Mouse (Mus musculus) gastrocnemius, postnatal 25 days (tissue): ENCODE measurements around the gene Olfr611. TPM values are rescaled to one million over a fixed set of nuclear protein-coding genes. Genes with fewer than 3 reads are reported as not detected.
"Not testable (repeated sequence)": the region's sequence is repeated elsewhere in the genome, so short reads cannot be mapped to it uniquely, and the experiment has no call there.

Source experiments
- DNase-seq: peaks from one replicate; pipeline ENCODE4 v3.0.0; 2022
- long read RNA-seq, 2 experiments: library from polyadenylated mRNA; stranded (forward); transcript quantifications; one replicate each; pipeline ENCODE4 v2.0.0; 2021
- total RNA-seq, 2 experiments: library from RNA; stranded (reverse); gene quantifications; 1 replicate in 1 of 2; 2 replicates in 1 of 2; pipeline ENCODE4 v1.2.3; 2021

Gene Olfr611
- total RNA-seq = not detected
- long read RNA-seq, experiment 1 = 0 reads
- long read RNA-seq, experiment 2 = 0 reads

DNA sequence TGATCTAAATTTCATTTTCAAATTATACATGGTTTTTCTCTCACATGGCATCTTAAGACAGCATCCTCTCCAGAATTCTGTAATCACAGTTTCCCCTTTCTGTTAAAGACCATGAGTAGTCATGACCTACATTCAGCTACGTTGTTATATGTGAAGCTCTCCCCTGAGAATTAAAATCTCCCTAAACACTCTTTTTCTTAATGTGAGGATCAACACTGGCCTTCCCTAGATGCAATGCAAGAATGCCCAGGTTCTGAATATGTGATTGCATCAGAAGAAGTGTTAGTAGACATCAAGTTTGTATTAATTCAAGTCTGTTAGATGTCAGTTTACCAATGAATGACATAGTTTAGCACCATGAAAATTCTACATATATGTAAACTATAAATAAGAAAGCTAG is at the start of gene Olfr611:
Gene Olfr611 (minus strand): TSS at position 101 of the 400 bp plus-strand sequence.
- DNase-seq = not testable (repeated sequence)

DNA sequence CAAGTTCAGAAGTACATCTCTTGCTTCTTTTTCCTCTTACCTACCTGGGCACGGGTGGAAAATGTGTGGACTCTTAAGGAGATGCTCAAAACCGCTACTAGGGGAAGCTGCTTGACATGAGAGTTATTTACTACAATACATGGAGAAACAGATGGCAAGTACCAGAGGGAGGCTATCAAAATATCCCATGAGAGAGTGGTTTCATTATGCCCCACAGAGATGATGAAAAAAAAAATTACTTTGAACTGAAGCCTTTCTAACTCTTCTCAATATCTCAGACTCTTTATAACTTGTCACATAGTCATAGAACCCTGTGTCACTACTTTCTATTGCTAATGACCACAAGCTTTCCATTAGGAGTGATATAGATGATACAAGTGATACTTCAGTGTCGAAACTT is 48.4 kb upstream of the Olfr611 start, which contains the start of gene Olfr616:
Gene Olfr616 (minus strand): TSS at position 101 of the 400 bp plus-strand sequence.
- DNase-seq = no peak

DNA sequence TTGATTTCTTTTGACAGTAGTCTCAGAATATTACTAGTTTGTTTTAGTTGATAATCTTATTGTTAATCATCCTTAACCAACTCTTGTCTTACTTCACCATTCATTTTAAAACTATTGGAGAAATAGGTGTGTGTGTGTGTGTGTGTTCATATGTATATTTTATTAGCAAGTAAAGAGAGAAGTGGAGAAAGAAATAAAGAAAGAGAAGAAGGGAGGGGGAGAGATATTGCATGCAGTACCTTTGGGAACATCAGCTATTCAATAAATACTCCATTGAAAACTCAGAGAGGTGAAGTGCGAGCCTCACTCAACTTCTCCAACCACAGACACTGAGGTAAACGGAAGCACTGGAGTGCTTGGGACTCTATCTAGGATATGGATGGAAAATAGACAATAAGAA is 35.1 kb upstream of the Olfr611 start, which contains the start of gene Olfr615:
Gene Olfr615 (plus strand): TSS at position 301 of the 400 bp plus-strand sequence.
- DNase-seq = no peak

DNA sequence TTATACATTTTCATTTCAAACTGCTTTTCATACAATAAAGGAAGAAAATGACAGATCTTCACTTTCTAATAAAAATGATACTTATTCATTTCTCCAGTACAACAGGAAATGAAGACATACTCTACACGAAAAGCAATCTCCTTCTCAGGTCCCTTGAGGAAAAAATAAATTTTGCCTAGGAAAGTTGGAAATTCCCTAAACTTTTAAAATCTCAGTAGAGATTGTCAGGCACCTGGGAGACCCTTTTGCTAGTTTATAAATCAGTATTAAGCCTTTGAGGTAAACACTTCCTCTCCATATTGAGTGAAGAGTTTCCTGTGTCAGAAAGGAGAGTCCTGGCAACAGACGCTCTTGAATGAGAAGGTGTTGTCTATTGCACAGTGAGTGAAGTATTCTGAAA is 27.1 kb upstream of the Olfr611 start, which contains the start of gene Olfr613:
Gene Olfr613 (plus strand): TSS at position 301 of the 400 bp plus-strand sequence.
- no peak for DNase-seq

DNA sequence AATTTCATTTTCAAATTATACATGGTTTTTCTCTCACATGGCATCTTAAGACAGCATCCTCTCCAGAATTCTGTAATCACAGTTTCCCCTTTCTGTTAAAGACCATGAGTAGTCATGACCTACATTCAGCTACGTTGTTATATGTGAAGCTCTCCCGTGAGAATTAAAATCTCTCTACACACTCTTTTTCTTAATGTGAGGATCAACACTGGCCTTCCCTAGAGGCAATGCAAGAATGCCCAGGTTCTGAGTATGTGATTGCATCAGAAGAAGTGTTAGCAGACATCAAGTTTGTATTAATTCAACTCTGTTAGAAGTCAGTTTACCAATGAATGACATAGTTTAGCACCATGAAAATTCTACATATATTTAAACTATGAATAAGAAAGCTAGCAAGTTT is 22.0 kb upstream of the Olfr611 start, which contains the start of gene Olfr612:
Gene Olfr612 (minus strand): TSS at position 101 of the 400 bp plus-strand sequence.
- not testable (repeated sequence) for DNase-seq

DNA sequence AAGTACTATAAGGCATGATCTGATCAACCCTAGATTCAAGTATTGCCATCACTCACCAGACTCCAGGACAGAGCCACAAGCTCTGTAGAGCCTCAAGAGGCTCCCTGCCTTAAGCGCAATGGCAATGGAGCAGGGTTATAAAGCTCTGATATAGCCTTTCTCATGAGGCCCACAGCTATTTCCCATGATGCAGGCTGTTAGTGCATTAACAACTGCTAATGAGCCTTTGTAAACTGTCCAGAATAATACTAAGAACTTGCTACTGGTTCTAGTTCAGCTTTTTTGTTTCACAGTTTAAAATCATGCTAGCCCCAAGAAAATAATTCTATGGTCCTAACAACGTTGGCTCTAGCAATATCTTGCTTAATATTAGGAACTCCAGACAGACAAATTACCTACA is 8.6 kb downstream of the Olfr611 start, which contains the start of gene Olfr610:
Gene Olfr610 (minus strand): TSS at position 101 of the 400 bp plus-strand sequence.
- DNase-seq = no peak

DNA sequence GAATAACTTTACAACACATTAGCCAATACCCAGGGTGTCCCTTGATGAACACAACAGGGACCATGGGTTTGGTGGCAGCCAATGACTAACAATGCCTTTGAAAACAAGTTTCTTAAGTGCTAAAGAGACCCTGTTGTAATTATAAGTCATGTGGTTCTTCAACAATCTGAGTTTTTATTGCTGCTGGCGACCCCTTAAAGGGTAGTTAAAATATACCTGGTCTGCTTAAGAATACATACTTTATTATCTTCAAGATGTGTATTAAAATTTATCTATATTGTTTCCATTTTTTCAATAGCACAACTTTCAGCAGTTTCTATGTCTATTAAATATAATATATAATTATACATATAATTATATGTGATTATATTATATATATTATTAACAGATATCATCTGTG is 22.7 kb downstream of the Olfr611 start, which contains the start of gene Olfr609:
Gene Olfr609 (minus strand): TSS at position 101 of the 400 bp plus-strand sequence.
- DNase-seq = no peak

DNA sequence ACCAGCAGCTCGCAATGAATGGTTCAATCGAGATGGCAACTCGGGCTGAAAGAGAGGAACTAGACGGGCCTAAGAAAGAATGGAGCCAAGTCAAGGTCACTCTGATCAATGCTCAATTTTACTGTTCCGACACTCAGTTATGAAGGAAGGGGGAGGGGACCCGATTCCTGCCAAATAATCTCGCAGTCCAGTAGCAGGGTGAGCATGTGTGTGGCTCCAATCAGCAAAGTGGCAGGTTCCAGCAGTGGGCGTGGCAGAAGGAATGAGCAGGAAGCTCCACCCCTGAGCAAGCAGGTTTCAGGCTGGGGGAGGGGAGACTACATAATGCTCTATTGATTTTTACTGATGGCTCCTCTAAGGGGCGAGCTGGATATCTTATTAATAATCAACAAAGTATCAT is 43.5 kb downstream of the Olfr611 start:
- DNase-seq = not testable (repeated sequence)

DNA sequence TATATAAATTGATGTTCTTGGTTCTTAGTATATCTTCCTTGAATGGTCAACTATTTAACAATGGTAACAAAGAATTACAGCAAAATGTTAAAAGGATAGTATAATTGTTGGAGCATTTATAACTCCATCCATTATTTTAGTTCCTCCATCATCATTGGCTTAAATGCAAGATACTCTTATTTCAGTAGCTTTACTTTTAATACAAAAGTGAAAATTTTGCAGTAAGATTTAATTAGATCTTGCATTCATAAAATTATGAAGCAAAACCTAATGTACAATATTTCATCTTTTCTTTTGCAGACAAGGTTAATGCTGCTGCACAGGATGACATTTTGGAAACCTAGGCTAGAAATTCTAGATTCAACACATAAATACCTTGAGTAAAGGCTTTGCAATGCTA is 51.1 kb downstream of the Olfr611 start, which contains the start of gene Olfr608:
Gene Olfr608 (plus strand): TSS at position 301 of the 400 bp plus-strand sequence.
- DNase-seq = no peak

Other genes with a start within 250 kb of the Olfr611 start
- gene Olfr596, start 215.2 kb downstream of the Olfr611 start, total RNA-seq = not detected
- gene Olfr597, start 204.5 kb downstream of the Olfr611 start, total RNA-seq = not detected
- not detected for gene Olfr598, start 197.3 kb downstream of the Olfr611 start, total RNA-seq
- gene Olfr599, start 184.9 kb downstream of the Olfr611 start, total RNA-seq = not detected
- gene Olfr600, start 171.2 kb downstream of the Olfr611 start, total RNA-seq = not detected
- not detected for gene Olfr601, start 158.2 kb downstream of the Olfr611 start, total RNA-seq
- not detected for gene Olfr603, start 134.7 kb downstream of the Olfr611 start, total RNA-seq
- gene Usp17lc, start 105.8 kb downstream of the Olfr611 start, total RNA-seq = not detected
- gene Olfr605, start 75.4 kb downstream of the Olfr611 start, total RNA-seq = not detected
- not detected for gene Olfr606, start 71.8 kb downstream of the Olfr611 start, total RNA-seq
- gene Olfr607, start 56.7 kb downstream of the Olfr611 start, total RNA-seq = not detected
- gene Olfr608, start 51.0 kb downstream of the Olfr611 start, total RNA-seq = not detected
- gene Olfr609, start 22.8 kb downstream of the Olfr611 start, total RNA-seq = not detected
- not detected for gene Olfr610, start 8.7 kb downstream of the Olfr611 start, total RNA-seq
- gene Olfr612, start 21.9 kb upstream of the Olfr611 start, total RNA-seq = not detected
- gene Olfr613, start 27.2 kb upstream of the Olfr611 start, total RNA-seq = not detected
- gene Olfr615, start 35.2 kb upstream of the Olfr611 start, total RNA-seq = not detected
- not detected for gene Olfr616, start 48.3 kb upstream of the Olfr611 start, total RNA-seq
- gene Olfr617, start 52.2 kb upstream of the Olfr611 start, total RNA-seq = not detected
- gene Olfr618, start 69.3 kb upstream of the Olfr611 start, total RNA-seq = not detected
- not detected for gene Olfr619, start 79.7 kb upstream of the Olfr611 start, total RNA-seq
- not detected for gene Olfr620, start 91.7 kb upstream of the Olfr611 start, total RNA-seq
- not detected for gene Olfr622, start 121.9 kb upstream of the Olfr611 start, total RNA-seq
- gene Olfr623, start 142.9 kb upstream of the Olfr611 start, total RNA-seq = not detected
- not detected for gene Olfr624, start 150.3 kb upstream of the Olfr611 start, total RNA-seq
- not detected for gene Olfr625-ps1, start 161.9 kb upstream of the Olfr611 start, total RNA-seq
- not detected for gene Olfr243, start 193.8 kb upstream of the Olfr611 start, total RNA-seq
- gene Olfr628, start 209.5 kb upstream of the Olfr611 start, total RNA-seq = not detected
- gene Olfr629, start 224.1 kb upstream of the Olfr611 start, total RNA-seq = not detected
- not detected for gene Olfr630, start 236.5 kb upstream of the Olfr611 start, total RNA-seq